Mouse (Mus musculus) ES-E14 (cell line): Measurements from ENCODE around the gene Olfr167.

Source experiments
- MAFK ChIP-seq: IDR thresholded peaks from 2 replicates; pipeline ENCODE4 v1.6.1; 2014; ENCODE audit warnings: mild to moderate bottlenecking, low read depth, low read length, inconsistent platforms; ENCODE audit not compliant: insufficient read depth
- ZC3H11A ChIP-seq: IDR thresholded peaks from 2 replicates; pipeline ENCODE4 v1.6.1; 2012; ENCODE audit warnings: low read depth, mild to moderate bottlenecking, inconsistent platforms, low read length, borderline replicate concordance
- ZNF384 ChIP-seq: IDR thresholded peaks from 2 replicates; pipeline ENCODE4 v1.6.1; 2012; ENCODE audit warnings: low read depth, low read length, inconsistent platforms

GRCm38 (mm10) chr16:19522166-19522565, at the start of gene Olfr167:
- TF ChIP-seq ZNF384, result no peak
- no peak for TF ChIP-seq MAFK
- TF ChIP-seq ZC3H11A, result no peak
